Mouse (Mus musculus) ES-E14 (cell line): ENCODE data around the gene Pofut1. TPM values are rescaled to one million over a fixed set of nuclear protein-coding genes. Genes with fewer than 3 reads are reported as not detected.
"Not testable (repeated sequence)": the region's sequence is repeated elsewhere in the genome, so short reads cannot be mapped to it uniquely, and the experiment has no call there.

Experiments
- DNase-seq: peaks from one replicate; pipeline ENCODE4 v3.0.0-alpha.2; 2013; ENCODE audit warnings: low read depth, low spot score
- H3K27ac ChIP-seq: 2 replicates; pipeline ENCODE4 v1.5.1; 2012; ENCODE audit warnings: low read depth, mild to moderate bottlenecking, low read length, moderate library complexity, mixed read lengths; ENCODE audit not compliant: poor library complexity, insufficient read depth, severe bottlenecking
- H3K36me3 ChIP-seq: 2 replicates; pipeline ENCODE4 v1.6.1; 2012; ENCODE audit warnings: mild to moderate bottlenecking, low read length, moderate library complexity, mixed read lengths; ENCODE audit not compliant: control insufficient read depth, poor library complexity, insufficient read depth, severe bottlenecking
- H3K4me1 ChIP-seq, 2 experiments: fragments of 150-350 bp in 1 of 2; sonication (generic) in 1 of 2; 2 replicates each; pipeline ENCODE4 v1.6.1; 2012; ENCODE audit warnings: low read length in 2 of 2, mild to moderate bottlenecking in 1 of 2, mixed read lengths in 1 of 2; ENCODE audit not compliant: control insufficient read depth in 2 of 2, insufficient read depth in 2 of 2, poor library complexity in 1 of 2
- H3K4me3 ChIP-seq, 2 experiments: fragments of 150-350 bp in 1 of 2; sonication (generic) in 1 of 2; 2 replicates each; pipeline ENCODE4 v1.5.1; 2012; ENCODE audit warnings: low read length in 2 of 2, low read depth in 1 of 2, mild to moderate bottlenecking in 1 of 2, mixed read lengths in 1 of 2; ENCODE audit not compliant: insufficient read depth in 1 of 2, poor library complexity in 1 of 2, severe bottlenecking in 1 of 2
- H3K9ac ChIP-seq: 2 replicates; pipeline ENCODE4 v1.6.1; 2012; ENCODE audit warnings: low read depth, mild to moderate bottlenecking, low read length, mixed read lengths; ENCODE audit not compliant: poor library complexity, insufficient read depth, severe bottlenecking
- H3K9me3 ChIP-seq: fragments of 150-350 bp; sonication (generic); 2 replicates; pipeline ENCODE4 v1.6.1; 2012; ENCODE audit warnings: low read depth, mild to moderate bottlenecking, low read length; ENCODE audit not compliant: control insufficient read depth, insufficient read depth
- CHD2 ChIP-seq: IDR thresholded peaks from 2 replicates; pipeline ENCODE4 v1.6.1; 2014; ENCODE audit warnings: mild to moderate bottlenecking, low read depth, low read length, inconsistent platforms
- HCFC1 ChIP-seq: IDR thresholded peaks from 2 replicates; pipeline ENCODE4 v1.6.1; 2012; ENCODE audit warnings: low read length, inconsistent platforms, borderline replicate concordance; ENCODE audit not compliant: insufficient read depth
- MAFK ChIP-seq: IDR thresholded peaks from 2 replicates; pipeline ENCODE4 v1.6.1; 2014; ENCODE audit warnings: mild to moderate bottlenecking, low read depth, low read length, inconsistent platforms; ENCODE audit not compliant: insufficient read depth
- ZC3H11A ChIP-seq: IDR thresholded peaks from 2 replicates; pipeline ENCODE4 v1.6.1; 2012; ENCODE audit warnings: low read depth, mild to moderate bottlenecking, inconsistent platforms, low read length, borderline replicate concordance
- ZNF384 ChIP-seq: IDR thresholded peaks from 2 replicates; pipeline ENCODE4 v1.6.1; 2012; ENCODE audit warnings: low read depth, low read length, inconsistent platforms
- in situ Hi-C, 2 experiments: fragments of 600-800 bp; cut with MboI; formaldehyde crosslinking; loops; one replicate each; pipeline ENCODE4 v1.15.1; 2025; ENCODE audit warnings: low sequenced_read_pairs in 2 of 2, inconsistent platforms in 1 of 2; ENCODE audit not compliant: unreplicated experiment in 2 of 2
- total RNA-seq: library from RNA; depleted of rRNA; stranded (reverse); fragments of 300-350 nt; gene quantifications from 2 replicates; pipeline ENCODE4 v1.2.3, GENCODE M21; 2012

The Pofut1 gene
- total RNA-seq, 1 experiment = 29.2 TPM

GRCm38 (mm10) chr2:153263053-153263452 lies 21.7 kb downstream of the Pofut1 start:
- Histone ChIP-seq H3K4me1 (no peaks in the 10 kb centered on the region), H3K9ac (no peak overlapping the region), H3K36me3 (peaks cover 27% of the 10 kb centered on the region), H3K9me3 (no peaks in the 10 kb centered on the region), H3K4me3 (no peak overlapping the region), H3K27ac (no peak overlapping the region)
- in situ Hi-C loops = no loop called here
- DNase-seq = no peak
- TF ChIP-seq ZNF384 (no peak), CHD2 (no peak), ZC3H11A (no peak), MAFK (no peak), HCFC1 (no peak)

DNA sequence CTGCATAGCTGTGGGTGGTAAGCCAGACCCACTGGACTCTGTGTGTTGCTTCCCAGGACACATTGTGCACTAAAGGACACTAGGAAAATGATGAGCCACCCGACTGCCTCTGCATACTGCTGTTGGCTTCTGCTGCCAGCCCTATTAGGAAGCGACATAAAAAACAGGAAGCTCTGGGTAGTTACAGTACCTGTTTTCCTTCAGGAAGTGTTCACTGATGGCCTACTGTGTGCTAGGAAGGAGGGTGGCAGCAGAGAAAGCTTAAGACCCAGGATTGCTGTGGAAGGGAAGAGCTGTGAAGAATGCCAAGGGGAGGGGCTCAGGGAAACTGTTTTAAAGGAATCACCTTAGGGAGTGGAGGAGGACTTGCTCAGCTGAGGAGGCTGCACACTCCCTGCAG lies 26.0 kb downstream of the Pofut1 start:
- DNase-seq = no peak
- Histone ChIP-seq H3K36me3 (peaks cover 19% of the 10 kb centered on the region; the same call in 1 of the 2 replicates), H3K27ac (no peak overlapping the region), H3K4me1 (peaks cover 0 to 2% of the 10 kb centered on the region in 2 experiments; a peak in 1 of 4 replicates), H3K4me3 (no peak overlapping the region), H3K9me3 (no peaks in the 10 kb centered on the region), H3K9ac (no peak overlapping the region)
- in situ Hi-C loops = no loop called here
- TF ChIP-seq HCFC1 (no peak), CHD2 (no peak), ZNF384 (no peak), ZC3H11A (no peak), MAFK (no peak)

- H3K27ac ChIP-seq, H3K36me3 ChIP-seq, H3K4me3 ChIP-seq, in situ Hi-C loops, H3K9me3 ChIP-seq, H3K9ac ChIP-seq, H3K4me1 ChIP-seq, DNase-seq: not testable (repeated sequence)
These were observed 29.0 kb downstream of the Pofut1 start for GRCm38 (mm10) chr2:153270231-153270915.

DNA sequence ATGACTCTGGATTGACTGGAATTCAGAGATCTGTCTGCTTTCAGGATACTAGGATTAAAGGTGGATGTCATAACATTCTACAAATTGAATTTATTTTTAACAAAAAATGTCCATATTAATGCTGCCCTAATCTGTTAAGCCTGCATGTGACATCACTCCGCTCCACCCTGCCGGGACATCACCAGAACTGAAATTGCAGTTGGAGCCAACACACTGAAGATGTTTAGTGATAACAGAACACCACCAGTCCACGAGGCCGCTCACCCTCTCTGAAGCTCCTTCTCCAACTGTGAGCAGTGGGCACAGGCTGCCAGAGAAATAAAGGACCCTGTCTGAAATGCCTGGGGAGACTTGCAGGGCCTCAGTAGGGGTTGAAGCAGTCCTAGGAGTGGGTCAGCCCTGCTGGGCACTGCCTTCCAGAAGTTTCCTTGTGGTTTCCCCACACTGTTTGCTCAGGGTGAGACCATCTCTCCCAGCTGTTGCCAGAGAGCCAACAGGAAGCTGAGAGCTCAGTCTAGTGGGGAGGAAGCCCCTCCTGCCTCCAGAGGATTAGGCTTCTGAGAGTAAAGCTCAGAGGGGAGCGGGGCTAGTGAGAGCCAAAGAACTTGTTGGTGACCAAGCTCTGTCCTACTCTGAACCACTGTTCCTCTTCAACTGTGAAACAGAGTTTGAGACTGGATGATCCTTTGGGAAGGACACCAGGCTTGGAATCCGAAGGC lies 33.0 kb downstream of the Pofut1 start:
- in situ Hi-C loops, H3K4me3 ChIP-seq, H3K27ac ChIP-seq, DNase-seq, H3K4me1 ChIP-seq, H3K9me3 ChIP-seq, H3K36me3 ChIP-seq, H3K9ac ChIP-seq: not testable (repeated sequence)

GRCm38 (mm10) chr2:153274919-153275247 lies 33.5 kb downstream of the Pofut1 start:
- H3K4me1 ChIP-seq = peaks cover 0 to 7% of the 10 kb centered on the region in 2 experiments; a peak in 1 of 4 replicates
- H3K27ac ChIP-seq = no peak overlapping the region
- H3K9me3 ChIP-seq = no peaks in the 10 kb centered on the region
- in situ Hi-C loops = no loop called here
- no peak overlapping the region for H3K4me3 ChIP-seq
- no peak for DNase-seq
- no peak for TF ChIP-seq HCFC1
- no peak for TF ChIP-seq ZNF384
- no peak for TF ChIP-seq ZC3H11A
- TF ChIP-seq CHD2 = no peak
- H3K9ac ChIP-seq = no peak overlapping the region
- no peaks in the 10 kb centered on the region for H3K36me3 ChIP-seq
